Mouse (Mus musculus) cerebellum, adult 11 months (tissue): Measurements from ENCODE around the gene Abcb6.

Experiments used
- DNase-seq: peaks from one replicate; pipeline ENCODE4 v3.0.0; 2022

Abcb6 gene

GRCm38 (mm10) chr1:75192452-75192851, 12.3 kb upstream of the Abcb6 start:
- DNase-seq, result no peak

- DNase-seq, result peak; percentile 94
These were observed 11.6 kb upstream of the Abcb6 start, which contains the start of the genes Ankzf1 and Atg9a for GRCm38 (mm10) chr1:75191622-75192402. Ankzf1 (plus strand) TSS chr1:75192151. Atg9a (minus strand) TSS chr1:75192196.

- no peak for DNase-seq
These were observed 11.0 kb upstream of the Abcb6 start for GRCm38 (mm10) chr1:75191258-75191621.

GRCm38 (mm10) chr1:75190577-75190976, 10.4 kb upstream of the Abcb6 start:
- no peak for DNase-seq

- no peak for DNase-seq
These were observed 7.8 kb upstream of the Abcb6 start for GRCm38 (mm10) chr1:75187914-75188483.

- DNase-seq, result no peak
These were observed 6.9 kb upstream of the Abcb6 start for GRCm38 (mm10) chr1:75187126-75187525.

- no peak for DNase-seq
These were observed 5.3 kb upstream of the Abcb6 start for GRCm38 (mm10) chr1:75185495-75185894.

- no peak for DNase-seq
These were observed 2.0 kb upstream of the Abcb6 start for GRCm38 (mm10) chr1:75182160-75182559.

GRCm38 (mm10) chr1:75181377-75181870, 1.2 kb upstream of the Abcb6 start:
- DNase-seq, result no peak

GRCm38 (mm10) chr1:75180741-75181140, 549 bp upstream of the Abcb6 start:
- DNase-seq, result no peak

- DNase-seq, result peak; percentile 54
These were observed 673 bp downstream of the Abcb6 start for GRCm38 (mm10) chr1:75179334-75180104.

GRCm38 (mm10) chr1:75168472-75169464, 11.4 kb downstream of the Abcb6 start, which contains the start of gene Zfand2b:
Zfand2b (plus strand) TSS chr1:75168646.
- peak; percentile 96 for DNase-seq

- DNase-seq, result no peak
These were observed 12.1 kb downstream of the Abcb6 start for GRCm38 (mm10) chr1:75168093-75168471.

- no peak for DNase-seq
These were observed 20.0 kb downstream of the Abcb6 start for GRCm38 (mm10) chr1:75160256-75160617.

GRCm38 (mm10) chr1:75159540-75160255, 20.5 kb downstream of the Abcb6 start:
- DNase-seq, result no peak

GRCm38 (mm10) chr1:75158990-75159389, 21.2 kb downstream of the Abcb6 start:
- no peak for DNase-seq

- no peak for DNase-seq
These were observed 24.4 kb downstream of the Abcb6 start for GRCm38 (mm10) chr1:75155837-75156236.

- no peak for DNase-seq
These were observed 31.5 kb downstream of the Abcb6 start for GRCm38 (mm10) chr1:75148727-75149126.

GRCm38 (mm10) chr1:75147411-75148135, 32.6 kb downstream of the Abcb6 start:
- no peak for DNase-seq

GRCm38 (mm10) chr1:75145589-75145988, 34.6 kb downstream of the Abcb6 start:
- no peak for DNase-seq
